Mouse (Mus musculus): ENCODE measurements around the gene Fam193a.

Gene Fam193a

GRCm38 (mm10) chr5:34517913-34518312 lies 148.2 kb downstream of the Fam193a start:
- DNase-seq (ENCODE audit: low read depth in 1 of 2, low spot score in 2 of 2): peak; percentile 49 to 57

DNA sequence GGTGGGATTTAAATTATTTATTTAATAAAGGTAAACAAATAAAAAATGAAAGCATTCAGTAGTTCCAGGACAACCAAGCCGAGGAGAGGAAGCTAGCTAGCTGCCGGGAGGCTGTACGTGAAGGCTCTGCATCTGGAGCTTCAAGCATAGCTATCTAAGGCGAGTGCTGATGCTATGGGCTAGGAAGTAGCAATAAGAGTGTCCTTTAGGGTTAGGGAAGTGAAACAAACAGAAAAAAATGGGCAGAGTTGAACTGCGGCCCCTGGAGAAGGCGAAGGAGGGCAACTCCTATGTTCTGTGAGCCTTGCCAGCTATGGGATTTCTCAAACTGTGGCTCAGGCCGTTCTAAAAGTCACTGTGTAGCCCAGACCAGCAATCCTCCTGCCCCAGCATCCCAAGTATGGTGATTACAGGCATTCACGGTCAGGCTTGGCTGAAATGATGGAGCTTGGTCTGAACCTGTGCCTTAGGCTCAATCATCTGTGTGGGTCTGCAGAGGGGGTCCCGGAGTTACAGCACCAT lies 149.7 kb downstream of the Fam193a start:
- DNase-seq (ENCODE audit: low read depth in 1 of 2, low spot score in 2 of 2): peak in 1 of 2 experiments; percentile 57

GRCm38 (mm10) chr5:34520458-34521209 lies 150.9 kb downstream of the Fam193a start:
- no peak for DNase-seq (ENCODE audit: low read depth in 1 of 2, low spot score in 2 of 2)

DNA sequence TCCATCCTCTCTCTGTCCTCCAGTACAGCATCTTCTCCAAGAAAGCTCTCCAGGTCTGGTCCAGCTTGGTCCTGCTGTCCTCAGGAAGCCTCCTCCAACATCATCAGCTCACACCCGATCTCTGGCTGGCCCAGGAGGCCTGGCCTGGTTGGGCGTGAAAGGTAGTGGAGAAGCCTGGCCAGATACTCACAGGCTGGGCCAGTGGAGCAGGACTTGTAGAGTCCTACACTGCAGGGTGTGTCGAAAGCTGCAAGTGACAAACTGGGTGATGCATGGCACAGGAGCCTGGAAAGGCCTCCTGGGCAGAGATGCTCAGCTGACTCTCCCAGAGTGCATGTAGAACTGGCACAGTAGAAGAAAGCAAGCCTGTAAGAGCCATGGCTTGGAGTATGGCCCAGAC lies 151.6 kb downstream of the Fam193a start:
- DNase-seq (ENCODE audit: low read depth in 1 of 2, low spot score in 2 of 2): no peak

- DNase-seq (ENCODE audit: low read depth in 1 of 2, low spot score in 2 of 2): no peak
Measured at GRCm38 (mm10) chr5:34523958-34524485, 154.3 kb downstream of the Fam193a start.

DNA sequence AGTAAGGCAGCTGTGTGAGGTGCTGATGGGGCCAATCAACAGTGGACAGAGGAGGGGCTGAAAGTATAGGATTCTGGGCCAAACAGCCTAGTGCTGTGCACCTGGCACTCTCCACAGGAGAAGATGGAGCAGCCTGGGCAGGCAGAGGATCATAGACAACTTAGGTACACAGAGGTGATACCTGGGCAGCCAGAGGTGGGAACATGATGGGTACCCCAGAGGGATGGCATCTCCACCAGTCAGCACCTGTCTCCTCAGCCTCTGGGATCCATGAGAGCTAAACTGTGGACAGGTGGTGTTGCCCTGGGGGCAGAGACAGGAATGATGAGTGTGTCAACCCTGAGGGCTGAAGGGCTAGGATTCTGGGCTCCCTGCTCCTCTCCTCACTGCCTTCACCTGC lies 154.8 kb downstream of the Fam193a start:
- DNase-seq (ENCODE audit: low read depth in 1 of 2, low spot score in 2 of 2): no peak

DNA sequence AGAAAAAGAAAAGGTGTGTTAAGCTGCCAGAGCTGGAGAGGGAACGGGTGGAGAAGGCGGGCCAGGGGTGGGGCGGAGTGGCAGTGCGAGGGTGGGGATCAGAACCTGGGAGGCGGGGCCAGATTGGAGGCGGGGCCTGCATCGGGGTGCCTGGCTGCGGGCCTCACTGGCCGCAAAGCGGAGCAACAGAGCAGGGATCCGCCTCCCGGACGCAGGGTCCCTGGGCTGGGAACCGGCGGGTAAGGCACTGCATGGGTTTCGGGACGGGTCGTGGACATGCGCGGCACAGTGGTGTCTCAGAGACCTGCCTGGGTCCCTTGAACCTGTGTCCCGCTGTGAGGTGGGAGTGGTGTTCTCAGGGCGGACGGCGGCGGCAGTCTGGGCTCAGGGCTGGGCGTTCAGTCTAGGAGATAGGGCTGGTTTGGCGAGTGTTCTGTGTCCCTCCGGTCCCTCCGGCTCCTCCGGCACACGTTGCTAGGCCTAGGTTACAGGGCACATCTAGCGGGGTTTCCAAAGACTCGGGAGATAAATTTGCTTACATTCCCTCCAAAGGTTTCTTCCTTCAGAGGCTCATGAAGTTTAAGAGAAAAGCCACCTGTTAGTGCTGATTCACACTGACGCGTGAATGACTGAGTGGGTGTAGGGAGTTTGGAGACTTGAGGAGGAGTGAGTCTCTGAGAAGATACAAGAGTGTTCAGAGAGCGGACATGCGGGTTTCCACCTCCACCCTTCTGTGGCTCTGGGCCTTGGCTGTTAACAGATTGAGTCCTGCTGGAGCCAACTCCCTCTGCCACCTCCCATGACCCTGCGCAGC lies 156.1 kb downstream of the Fam193a start, which contains the start of gene Sh3bp2:
Gene Sh3bp2 (plus strand): TSS at position 176 of the 814 bp plus-strand sequence.
- DNase-seq (ENCODE audit: low read depth in 1 of 2, low spot score in 2 of 2): peak; percentile 83 to 94

- no peak for DNase-seq (ENCODE audit: low read depth in 1 of 2, low spot score in 2 of 2)
Measured at GRCm38 (mm10) chr5:34526477-34526775, 156.7 kb downstream of the Fam193a start.

- no peak for DNase-seq (ENCODE audit: low read depth in 1 of 2, low spot score in 2 of 2)
Measured at GRCm38 (mm10) chr5:34527352-34527751, 157.6 kb downstream of the Fam193a start.

DNA sequence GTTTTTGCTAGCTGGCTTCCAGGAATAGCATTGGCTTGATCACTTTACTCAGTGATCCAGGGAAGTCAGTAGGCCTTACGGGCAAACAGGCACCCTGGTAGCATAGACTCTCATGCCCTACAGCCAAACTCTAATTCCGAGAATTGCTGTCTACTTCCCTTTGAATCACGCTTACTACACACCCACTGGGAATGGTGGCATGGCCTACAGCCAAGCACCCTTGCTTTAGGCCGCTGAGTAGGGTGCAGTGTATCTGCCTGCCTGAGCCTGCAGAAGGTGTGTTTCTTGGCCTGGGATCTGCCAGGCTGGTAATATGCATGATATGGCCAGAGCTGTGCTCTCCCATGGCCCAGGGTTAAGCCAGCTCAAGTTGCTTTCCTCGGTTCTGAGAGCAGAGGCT lies 159.0 kb downstream of the Fam193a start:
- DNase-seq (ENCODE audit: low read depth in 1 of 2, low spot score in 2 of 2): no peak

DNA sequence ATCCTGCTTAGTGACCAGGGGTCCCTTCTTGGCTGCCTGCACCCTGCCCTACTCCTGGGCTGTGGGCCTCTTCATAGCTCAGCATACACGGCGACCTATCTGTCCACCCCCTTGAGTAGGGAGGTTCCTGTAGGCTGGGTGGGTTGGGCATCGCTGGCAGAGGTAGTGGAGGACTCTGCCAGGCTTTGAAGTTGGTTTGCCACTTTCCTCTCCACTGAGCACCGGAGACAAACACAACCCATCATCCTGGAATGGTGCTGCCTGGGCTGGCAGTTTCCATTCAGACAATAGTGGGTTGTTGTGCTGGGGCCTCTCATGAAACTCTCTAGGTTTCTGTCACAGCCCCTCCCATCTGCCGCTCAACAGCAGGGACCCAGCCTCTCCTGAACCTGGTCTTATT lies 160.4 kb downstream of the Fam193a start:
- DNase-seq (ENCODE audit: low read depth in 1 of 2, low spot score in 2 of 2): no peak

DNA sequence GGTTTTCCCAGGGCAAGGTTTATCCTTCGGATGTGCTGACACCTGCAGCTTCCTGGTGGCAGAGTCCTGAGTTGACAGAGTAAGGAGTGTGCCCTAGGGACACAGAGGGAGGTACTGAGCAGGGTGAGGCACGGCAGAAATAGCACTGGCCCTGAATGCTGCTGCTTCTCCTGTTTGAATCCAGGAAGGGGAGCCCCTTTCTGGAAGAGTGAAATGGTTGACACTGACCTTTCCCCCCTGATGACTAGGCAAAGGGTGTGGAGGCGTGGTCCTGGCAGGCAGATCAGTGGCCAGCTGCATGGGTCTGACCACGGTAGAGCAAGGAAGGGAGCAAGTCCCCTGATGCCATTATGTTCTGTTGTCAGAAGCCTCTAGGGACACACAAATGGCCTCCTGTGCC lies 161.0 kb downstream of the Fam193a start:
- DNase-seq (ENCODE audit: low read depth in 1 of 2, low spot score in 2 of 2): no peak

DNA sequence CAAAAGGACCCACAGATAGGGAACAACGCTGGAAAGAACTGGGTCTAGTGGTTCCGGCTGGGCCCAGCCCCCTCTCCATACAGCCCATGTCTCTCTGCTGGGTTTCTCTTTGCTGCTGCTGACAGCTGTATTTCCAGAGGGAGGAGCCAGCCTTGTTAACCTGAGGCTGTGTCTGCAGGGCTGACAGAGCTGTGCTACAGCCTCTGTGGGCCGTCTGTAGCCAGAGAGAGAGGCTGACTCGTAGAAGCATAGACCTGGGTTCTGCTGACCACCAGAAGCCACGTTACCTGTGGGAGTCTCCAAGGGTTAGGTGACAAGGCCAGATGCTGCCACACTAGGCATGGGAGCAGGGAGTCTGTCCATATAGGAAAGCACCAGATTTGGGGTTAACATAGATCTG lies 163.3 kb downstream of the Fam193a start:
- no peak for DNase-seq (ENCODE audit: low read depth in 1 of 2, low spot score in 2 of 2)

DNA sequence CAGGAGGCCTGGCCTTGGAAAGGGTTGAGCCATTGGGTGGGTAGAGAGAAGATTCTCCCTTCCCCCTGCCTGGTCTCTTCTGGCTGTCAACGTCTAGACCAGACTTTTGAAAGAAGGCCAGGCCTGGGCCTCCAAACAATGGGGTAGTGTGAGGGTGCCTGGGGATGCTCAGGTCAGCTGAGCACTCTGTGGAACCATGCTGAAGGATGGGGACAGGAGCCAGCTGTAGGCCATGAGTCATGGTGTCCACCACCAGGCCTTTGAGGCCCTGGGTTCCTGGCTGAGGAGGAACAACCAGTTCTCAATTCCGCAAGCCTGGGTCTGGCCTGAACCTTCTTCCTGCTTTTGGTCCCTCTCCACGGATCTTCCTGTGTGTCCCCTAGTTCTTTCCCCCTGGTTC lies 164.1 kb downstream of the Fam193a start:
- DNase-seq (ENCODE audit: low read depth in 1 of 2, low spot score in 2 of 2): peak; percentile 54 to 61

- peak; percentile 52 to 70 for DNase-seq (ENCODE audit: low read depth in 1 of 2, low spot score in 2 of 2)
Measured at GRCm38 (mm10) chr5:34534776-34535581, 165.2 kb downstream of the Fam193a start.

- DNase-seq (ENCODE audit: low read depth in 1 of 2, low spot score in 2 of 2): no peak
Measured at GRCm38 (mm10) chr5:34535831-34536230, 166.1 kb downstream of the Fam193a start.

Measured in monocyte, adult 2 months (primary cell).